In genomic region chr9:42423649-42424048, GRCm38 (mm10) we compare ENCODE assay signal across 21 mouse cellular contexts. TPM values are rescaled to one million over a fixed set of nuclear protein-coding genes. Genes with fewer than 3 reads are reported as not detected.
DNase-seq lines count a peak whose midpoint lies in the region; ATAC-seq and TF ChIP-seq lines count a peak whose summit lies in the region.
"Had no signal": no experiment of that assay in that cellular context is flagged by ENCODE, and none has a peak within 500 bp of the region (broad histone marks: within the 10 kb centered on the region; RNA-seq: fewer than 3 reads in every experiment).

No protein-coding gene starts in this region.

- peak; percentile 29 for ATAC-seq in activated CD4-positive, CD25-positive, alpha-beta regulatory T cell, adult 4 months
- ATAC-seq in megakaryocyte progenitor cell, adult 5-6 weeks (replicated peaks; ENCODE audit: poor library complexity), result 0 out of 2 replicates have a peak, but pooled peaks have one; percentile 34
- ATAC-seq in erythroid progenitor cell, adult 5-6 weeks (replicated peaks; ENCODE audit: low FRiP score, poor library complexity, severe bottlenecking), result no peak
- ATAC-seq: forebrain, embryonic 15.5 days had no signal

- no peak for TF ChIP-seq POLR2A in lung, adult 2 months (IDR thresholded peaks at IDR 0.05; ENCODE audit: borderline replicate concordance, extremely low read depth, low read depth, low read length)

- DNase-seq in CD8-positive naive resting alpha-beta T cell, adult 2 months (ENCODE audit: low read depth in 2 of 2, low spot score in 2 of 2), result peak; percentile 47 to 63
- DNase-seq in lung, adult 2 months, result peak; percentile 41
- no peak for DNase-seq in frontal cortex, postnatal 10 days (ENCODE audit: low spot score in 2 of 2)
- DNase-seq in embryo, embryonic 9.5 days (ENCODE audit: extremely low spot score), result no peak
- DNase-seq: adrenal gland, postnatal 10 days; B cell, adult 2 months; cerebellum, adult 11 months; cerebellum, postnatal 14 days; gastrocnemius, postnatal 10 days; heart, adult 18-20 months; thymus, postnatal 36 days had no signal

- no peak overlapping the region for H3K4me3 ChIP-seq in lung, adult 2 months (replicated peaks; ENCODE audit: extremely low read depth, low read depth, low read length)
- H3K4me3 ChIP-seq: forebrain, embryonic 15.5 days; heart, embryonic 15.5 days; hindbrain, embryonic 10.5 days; layer of hippocampus, adult 2 months; limb, embryonic 12.5 days; neural tube, embryonic 12.5 days had no signal

- TF ChIP-seq CTCF in lung, adult 2 months (IDR thresholded peaks at IDR 0.05; ENCODE audit: insufficient read depth, low read length), result no peak

- WGBS in lung, adult 2 months, result 69% methylated on average over 2 of the region's 2 CpGs

- peaks cover 6% of the 10 kb centered on the region; the same call in 1 of the 2 replicates for H3K4me1 ChIP-seq in lung, adult 2 months (ENCODE audit: control insufficient read depth, insufficient read depth, low read length)
- H3K4me1 ChIP-seq: forebrain, embryonic 15.5 days; heart, embryonic 15.5 days had no signal

RNA-seq across cellular contexts. Expression of gene Tecta, which starts 23.9 kb away (rescaled TPM):
- not detected for polyA plus RNA-seq in activated CD4-positive, CD25-positive, alpha-beta regulatory T cell, adult 4 months (2017; shearing (Covaris generic))
- polyA plus RNA-seq in lung, adult 2 months (2012; rRNA removed), result 0.02 and 0.05 TPM in 2 replicates
- not detected in 2 replicates for total RNA-seq in megakaryocyte progenitor cell, adult 5-6 weeks (2015)
- not detected in 2 replicates for total RNA-seq in megakaryocyte progenitor cell, adult 5-6 weeks (2017)
- not detected in 2 replicates for total RNA-seq in erythroid progenitor cell, adult 5-6 weeks (2015; ENCODE audit: low replicate concordance)
- not detected in 2 replicates for total RNA-seq in erythroid progenitor cell, adult 5-6 weeks (2017; ENCODE audit: low replicate concordance)
- total RNA-seq: heart, adult 18-20 months; MEL had no signal

Comparison
In these comparisons a context has a peak if more than half of its experiments do, and no peak if none do; other contexts are left out.
1. DNase-seq: peak in CD8-positive naive resting alpha-beta T cell, adult 2 months (2 of 2) and lung, adult 2 months (single experiment); none in frontal cortex, postnatal 10 days (0 of 2) and embryo, embryonic 9.5 days (single experiment).